Mouse (Mus musculus): ENCODE data around the gene Cacna1g.

DNA sequence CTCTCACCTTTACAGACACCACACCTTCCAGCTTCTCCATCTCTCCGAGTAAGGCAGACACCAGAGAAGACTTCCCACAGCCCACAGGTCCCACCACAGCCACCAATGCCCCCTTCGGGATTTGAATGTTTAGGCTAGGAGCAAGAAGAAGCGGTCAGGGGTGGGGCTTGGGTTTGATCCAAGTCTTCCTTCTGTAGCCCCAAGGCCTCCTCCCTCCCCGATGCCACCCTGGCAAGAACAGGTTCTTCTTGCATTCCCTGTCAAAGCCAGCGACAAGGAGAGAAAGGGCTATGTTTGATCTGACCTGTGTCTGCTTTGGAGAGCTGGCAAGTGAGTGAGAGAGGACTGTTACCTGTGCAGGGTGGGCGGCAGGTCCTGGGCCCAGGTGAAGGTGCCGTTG, 110.3 kb downstream of the Cacna1g start:
- TF ChIP-seq EP300 (IDR thresholded peaks at IDR 0.05; ENCODE audit: low read depth) = no peak
- TF ChIP-seq CTCF (IDR thresholded peaks at IDR 0.05; ENCODE audit: low read depth) = no peak
